Mouse (Mus musculus) heart, embryonic 15.5 days (tissue): Measurements from ENCODE around the gene Bcl11b. TPM values are rescaled to one million over a fixed set of nuclear protein-coding genes. Genes with fewer than 3 reads are reported as not detected.

Experiments used
- ATAC-seq: fragments of 200-750 bp; cut with Nextera tagmentation; replicated peaks from 2 replicates; pipeline ENCODE4 v1.8.0; 2017; ENCODE audit warnings: low read depth, moderate TSS enrichment; ENCODE audit not compliant: insufficient number of reproducible peaks, insufficient read depth, low FRiP score
- H3K27ac ChIP-seq: fragments of 300-500 bp; sonication (generic); 2 replicates; pipeline ENCODE4 v1.5.1; 2015; ENCODE audit warnings: mild to moderate bottlenecking, inconsistent platforms
- H3K27me3 ChIP-seq: fragments of 300-500 bp; sonication (generic); 2 replicates; pipeline ENCODE4 v1.6.1; 2015; ENCODE audit warnings: inconsistent platforms
- H3K36me3 ChIP-seq: fragments of 300-500 bp; sonication (generic); 2 replicates; pipeline ENCODE4 v1.6.1; 2015; ENCODE audit warnings: mild to moderate bottlenecking, inconsistent platforms
- H3K4me1 ChIP-seq: fragments of 300-500 bp; sonication (generic); replicated peaks from 2 replicates; pipeline ENCODE4 v1.6.1; 2015; ENCODE audit warnings: inconsistent platforms
- H3K4me2 ChIP-seq: fragments of 300-500 bp; sonication (generic); 2 replicates; pipeline ENCODE4 v1.6.1; 2015; ENCODE audit warnings: inconsistent platforms, mild to moderate bottlenecking, moderate library complexity
- H3K4me3 ChIP-seq: fragments of 300-500 bp; sonication (generic); 2 replicates; pipeline ENCODE4 v1.5.1; 2015; ENCODE audit warnings: mild to moderate bottlenecking, inconsistent platforms
- H3K9ac ChIP-seq: fragments of 300-500 bp; sonication (generic); 2 replicates; pipeline ENCODE4 v1.6.1; 2015; ENCODE audit warnings: mild to moderate bottlenecking, inconsistent platforms
- H3K9me3 ChIP-seq: fragments of 300-500 bp; sonication (generic); replicated peaks from 2 replicates; pipeline ENCODE4 v1.6.1; 2016; ENCODE audit warnings: inconsistent platforms
- WGBS: fragments of 180-500 bp; shearing (Covaris S2); methylation state at CpG from one replicate; pipeline ENCODE4 v1.1.7; 2015; ENCODE audit warnings: mixed read lengths; 5-methylcytosine and 5-hydroxymethylcytosine counted together
- polyA plus RNA-seq: library from polyadenylated mRNA; unstranded; fragments of >200 nt; fragmentation: Nextera tagmentation; extraction: Ambion mirVana; gene quantifications from 2 replicates; pipeline ENCODE4 v1.2.1, GENCODE M21; 2015

The Bcl11b gene
- polyA plus RNA-seq, 1 experiment from 2014 or later, result 4.6 TPM

DNA sequence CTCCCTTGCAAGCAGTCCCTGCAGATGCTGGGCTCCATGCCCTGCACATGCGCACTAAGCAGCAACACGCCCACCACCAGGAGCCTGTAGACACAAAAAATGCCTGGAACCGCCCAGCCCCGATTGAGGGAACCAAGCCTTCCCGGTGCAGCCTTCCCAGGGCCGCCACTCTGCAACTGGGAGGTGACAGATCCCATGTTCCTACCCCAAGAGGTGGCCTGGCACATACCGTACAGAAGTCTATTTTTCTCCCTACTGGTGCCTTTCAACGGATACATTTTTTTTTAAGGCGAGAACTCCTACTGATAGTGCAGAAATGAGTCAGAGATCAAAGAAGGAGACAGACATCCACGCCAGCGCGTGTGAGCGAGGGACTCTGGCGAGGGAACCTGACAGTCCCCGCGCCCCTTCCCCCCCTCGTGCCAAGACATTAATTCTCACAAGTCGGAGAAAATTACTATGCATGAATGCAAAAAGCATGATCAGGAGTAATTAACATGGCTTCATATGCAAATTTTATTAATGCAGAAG lies 33.5 kb downstream of the Bcl11b start:
- 0 out of 2 replicates have a peak overlapping the region, but pooled peaks have one; percentile 15 for H3K4me2 ChIP-seq
- 37% methylated on average over 18 of the region's 18 CpGs for WGBS

DNA sequence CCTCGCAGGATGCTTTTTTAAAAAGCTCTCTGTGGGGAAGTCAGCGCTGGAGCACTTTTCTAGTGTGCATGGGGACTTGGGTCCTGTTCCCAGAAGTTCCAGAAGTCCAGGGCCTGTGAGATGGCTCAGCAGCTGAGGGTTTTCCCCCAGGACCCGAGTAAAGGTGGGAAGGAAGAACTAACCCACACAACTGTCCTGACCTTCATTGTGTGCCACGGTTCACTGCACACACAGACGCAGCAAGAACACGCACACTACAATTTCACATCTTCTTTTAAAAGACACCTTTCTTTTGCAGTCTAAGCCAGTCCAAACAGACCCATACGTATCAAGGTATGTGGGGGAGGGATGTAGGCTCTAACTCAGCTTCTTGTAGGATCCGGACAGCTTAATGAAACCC lies 34.3 kb downstream of the Bcl11b start:
- no peak overlapping the region for H3K4me2 ChIP-seq
- H3K9ac ChIP-seq, result no peak overlapping the region
- H3K27ac ChIP-seq, result no peak overlapping the region
- no peak overlapping the region for H3K4me3 ChIP-seq
- no peaks in the 10 kb centered on the region for H3K36me3 ChIP-seq
- H3K4me1 ChIP-seq, result peaks cover 40% of the 10 kb centered on the region
- H3K27me3 ChIP-seq, result no peaks in the 10 kb centered on the region
- ATAC-seq, result no peak
- H3K9me3 ChIP-seq, result no peaks in the 10 kb centered on the region
- 86% methylated on average over 8 of the region's 8 CpGs for WGBS

More for the DNA sequence above, 33.5 kb downstream of the Bcl11b start:
- no peak overlapping the region for H3K27ac ChIP-seq
- no peaks in the 10 kb centered on the region for H3K27me3 ChIP-seq
- peaks cover 36% of the 10 kb centered on the region for H3K4me1 ChIP-seq
- no peak overlapping the region for H3K4me3 ChIP-seq
- no peaks in the 10 kb centered on the region for H3K9me3 ChIP-seq
- no peak overlapping the region for H3K9ac ChIP-seq
- H3K36me3 ChIP-seq, result no peaks in the 10 kb centered on the region
- ATAC-seq, result no peak

DNA sequence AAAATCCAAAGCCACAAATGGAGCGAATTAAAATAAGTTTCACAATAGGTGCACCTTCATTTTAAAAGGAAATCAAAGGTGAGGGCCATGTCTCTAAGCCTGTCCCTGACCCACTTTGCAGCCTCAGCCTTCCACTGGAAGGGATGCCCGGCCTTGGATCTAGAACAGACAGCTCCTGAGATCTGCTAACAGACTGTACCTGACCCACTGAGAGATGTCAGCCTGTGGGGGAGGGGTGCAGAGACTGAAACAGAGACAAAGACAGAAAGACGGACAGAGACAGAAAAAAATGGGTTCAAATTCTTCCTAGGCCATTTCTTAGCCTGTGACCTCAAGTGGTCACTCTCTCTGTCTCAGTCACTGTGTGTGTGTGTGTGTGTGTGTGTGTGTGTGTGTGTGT lies 35.1 kb downstream of the Bcl11b start:
- H3K4me3 ChIP-seq, result no peak overlapping the region
- WGBS, result 90% methylated on average over 3 of the region's 3 CpGs
- no peak for ATAC-seq
- no peaks in the 10 kb centered on the region for H3K27me3 ChIP-seq
- H3K36me3 ChIP-seq, result no peaks in the 10 kb centered on the region
- peaks cover 41% of the 10 kb centered on the region for H3K4me1 ChIP-seq
- no peaks in the 10 kb centered on the region for H3K9me3 ChIP-seq
- H3K27ac ChIP-seq, result no peak overlapping the region
- no peak overlapping the region for H3K4me2 ChIP-seq
- H3K9ac ChIP-seq, result no peak overlapping the region

DNA sequence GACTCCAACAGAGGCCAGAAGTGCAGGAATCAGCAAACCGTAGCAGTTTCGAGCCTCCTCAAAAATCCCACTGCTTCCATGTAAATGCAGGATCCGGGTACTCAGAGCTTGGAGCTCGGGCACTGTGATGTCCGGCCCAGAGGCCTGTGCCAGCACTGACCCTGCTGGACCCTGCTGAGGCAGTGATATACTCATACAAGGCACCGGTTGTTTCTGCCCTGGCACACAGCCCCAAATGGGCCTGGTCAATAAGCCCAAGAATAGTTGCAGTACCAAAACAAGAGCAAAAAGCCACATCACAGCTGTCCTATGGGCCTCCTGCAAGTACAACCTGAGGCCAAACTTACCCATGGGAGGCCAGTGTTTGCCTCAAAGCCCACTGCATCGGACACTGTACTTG lies 36.4 kb downstream of the Bcl11b start:
- Histone ChIP-seq H3K36me3 (no peaks in the 10 kb centered on the region), H3K27ac (no peak overlapping the region), H3K9me3 (no peaks in the 10 kb centered on the region), H3K27me3 (no peaks in the 10 kb centered on the region), H3K4me1 (peaks cover 38% of the 10 kb centered on the region), H3K4me2 (no peak overlapping the region), H3K9ac (no peak overlapping the region), H3K4me3 (no peak overlapping the region)
- 82% methylated on average over 7 of the region's 7 CpGs for WGBS
- no peak for ATAC-seq

DNA sequence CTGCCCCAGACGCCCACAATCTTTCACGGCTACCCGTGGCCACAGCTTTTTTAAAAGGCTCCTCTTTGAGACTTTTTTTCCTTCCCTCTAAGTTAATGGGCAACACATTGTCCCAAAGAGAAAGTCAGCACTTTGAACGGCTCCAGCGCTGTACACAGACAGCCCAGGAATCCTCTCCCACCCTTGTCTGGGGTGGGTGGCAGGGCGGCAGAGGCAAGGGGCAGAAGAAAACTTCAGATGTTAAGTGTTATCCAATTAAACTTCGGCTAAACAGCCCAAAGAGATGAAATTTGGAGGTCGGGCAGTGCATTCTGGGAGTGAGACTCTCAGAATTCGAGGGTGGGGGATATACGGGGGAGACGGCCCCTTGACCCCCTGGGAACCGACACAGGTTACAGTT lies 38.3 kb downstream of the Bcl11b start:
- no peak overlapping the region for H3K4me2 ChIP-seq
- no peak overlapping the region for H3K9ac ChIP-seq
- WGBS, result 85% methylated on average over 12 of the region's 12 CpGs
- H3K4me3 ChIP-seq, result no peak overlapping the region
- ATAC-seq, result no peak
- peaks cover 53% of the 10 kb centered on the region for H3K4me1 ChIP-seq
- H3K9me3 ChIP-seq, result no peaks in the 10 kb centered on the region
- no peaks in the 10 kb centered on the region for H3K36me3 ChIP-seq
- no peaks in the 10 kb centered on the region for H3K27me3 ChIP-seq
- H3K27ac ChIP-seq, result no peak overlapping the region

GRCm38 (mm10) chr12:107964396-107965085 lies 38.9 kb downstream of the Bcl11b start:
- H3K4me2 ChIP-seq, result no peak overlapping the region
- H3K9ac ChIP-seq, result no peak overlapping the region
- no peak overlapping the region for H3K4me3 ChIP-seq
- no peaks in the 10 kb centered on the region for H3K27me3 ChIP-seq
- no peak for ATAC-seq
- H3K36me3 ChIP-seq, result no peaks in the 10 kb centered on the region
- no peak overlapping the region for H3K27ac ChIP-seq
- 81% methylated on average over 14 of the region's 14 CpGs for WGBS
- no peaks in the 10 kb centered on the region for H3K9me3 ChIP-seq
- peaks cover 55% of the 10 kb centered on the region for H3K4me1 ChIP-seq

- Histone ChIP-seq H3K27me3 (no peaks in the 10 kb centered on the region), H3K4me1 (peaks cover 52% of the 10 kb centered on the region), H3K9ac (no peak overlapping the region), H3K9me3 (no peaks in the 10 kb centered on the region), H3K4me3 (no peak overlapping the region), H3K36me3 (no peaks in the 10 kb centered on the region), H3K4me2 (no peak overlapping the region; the same call in 1 of the 2 replicates), H3K27ac (peak overlapping the region; percentile 50)
- ATAC-seq, result no peak
- 38% methylated on average over 7 of the region's 7 CpGs for WGBS
Measured at GRCm38 (mm10) chr12:107962852-107963251, 40.5 kb downstream of the Bcl11b start.

GRCm38 (mm10) chr12:107961843-107962242 lies 41.6 kb downstream of the Bcl11b start:
- ATAC-seq, result no peak
- 78% methylated on average over 15 of the region's 15 CpGs for WGBS
- no peak overlapping the region for H3K4me2 ChIP-seq

GRCm38 (mm10) chr12:107960789-107961491 lies 42.5 kb downstream of the Bcl11b start:
- Histone ChIP-seq H3K9me3 (no peaks in the 10 kb centered on the region), H3K4me3 (no peak overlapping the region), H3K36me3 (no peaks in the 10 kb centered on the region), H3K27me3 (no peaks in the 10 kb centered on the region), H3K27ac (peak overlapping the region; percentile 26), H3K4me2 (peak overlapping the region; percentile 31), H3K9ac (no peak overlapping the region), H3K4me1 (peaks cover 44% of the 10 kb centered on the region)
- WGBS, result 26% methylated on average over 12 of the region's 12 CpGs
- peak; percentile 82 for ATAC-seq

More at GRCm38 (mm10) chr12:107961843-107962242, 41.6 kb downstream of the Bcl11b start:
- Histone ChIP-seq H3K9ac (no peak overlapping the region), H3K36me3 (no peaks in the 10 kb centered on the region), H3K27me3 (no peaks in the 10 kb centered on the region), H3K9me3 (no peaks in the 10 kb centered on the region), H3K4me3 (no peak overlapping the region), H3K27ac (no peak overlapping the region), H3K4me1 (peaks cover 44% of the 10 kb centered on the region)

- no peaks in the 10 kb centered on the region for H3K27me3 ChIP-seq
- 28% methylated on average over 14 of the region's 14 CpGs for WGBS
- H3K27ac ChIP-seq, result peak overlapping the region; percentile 26; the same call in 1 of the 2 replicates
- no peak overlapping the region for H3K4me3 ChIP-seq
- peaks cover 44% of the 10 kb centered on the region for H3K4me1 ChIP-seq
- no peak overlapping the region for H3K9ac ChIP-seq
- H3K9me3 ChIP-seq, result no peaks in the 10 kb centered on the region
- H3K36me3 ChIP-seq, result no peaks in the 10 kb centered on the region
- no peak for ATAC-seq
- no peak overlapping the region for H3K4me2 ChIP-seq
Measured at GRCm38 (mm10) chr12:107960365-107960764, 43.0 kb downstream of the Bcl11b start.

DNA sequence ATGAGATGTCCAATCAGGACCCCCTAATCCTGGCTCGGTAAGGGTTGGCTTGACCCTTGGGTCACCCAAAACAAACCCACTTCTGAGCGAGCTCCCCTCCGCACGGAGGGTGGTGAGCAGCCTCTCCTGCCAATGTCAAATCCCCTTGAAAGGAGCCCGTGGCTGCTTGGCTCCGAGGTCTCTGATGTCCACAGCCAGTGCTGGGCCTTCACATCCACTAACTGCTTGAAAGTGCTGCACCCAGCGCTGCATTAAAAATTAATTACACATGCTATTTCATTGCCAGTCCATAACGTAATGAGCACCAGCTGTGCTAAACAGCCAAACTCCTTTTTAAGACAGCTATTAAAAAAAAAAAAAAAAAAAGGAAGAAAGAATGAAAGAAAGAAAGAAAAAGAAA lies 43.5 kb downstream of the Bcl11b start:
- Histone ChIP-seq H3K4me3 (no peak overlapping the region), H3K4me1 (peaks cover 44% of the 10 kb centered on the region), H3K27ac (no peak overlapping the region), H3K9ac (no peak overlapping the region), H3K4me2 (no peak overlapping the region), H3K27me3 (no peaks in the 10 kb centered on the region), H3K9me3 (no peaks in the 10 kb centered on the region), H3K36me3 (no peaks in the 10 kb centered on the region)
- no peak for ATAC-seq
- WGBS, result 68% methylated on average over 8 of the region's 8 CpGs
